Mouse (Mus musculus): Measurements from ENCODE around the gene Fbxo2.

DNA sequence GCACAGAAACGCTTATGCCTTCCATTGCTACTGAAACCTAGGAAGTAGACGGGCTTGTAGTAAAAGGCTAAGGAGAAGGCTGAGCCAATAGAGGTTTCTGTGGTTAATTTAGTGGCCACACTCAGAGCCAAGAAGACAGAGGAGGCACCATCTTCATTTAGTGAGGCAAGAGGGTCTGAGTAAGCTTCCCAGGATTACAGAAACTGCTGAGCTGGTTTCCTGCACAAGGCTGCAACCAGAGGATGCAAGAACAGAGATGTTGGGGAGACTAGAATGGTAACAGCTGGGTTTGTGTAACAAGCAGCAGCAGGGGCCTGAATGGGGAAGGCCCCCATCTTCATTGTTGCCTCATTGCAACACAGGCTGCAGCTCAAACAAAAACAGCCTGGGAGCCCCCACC is 31.7 kb upstream of the Fbxo2 start:
- TF ChIP-seq CTCF (IDR thresholded peaks at IDR 0.05; ENCODE audit: insufficient read depth, low read length) (no peak), POLR2A (IDR thresholded peaks at IDR 0.05; ENCODE audit: borderline replicate concordance, extremely low read depth, low read depth, low read length) (no peak)

Data from lung, adult 2 months (tissue).